Mouse (Mus musculus): ENCODE measurements around the gene Catsperg1. TPM values are rescaled to one million over a fixed set of nuclear protein-coding genes. Genes with fewer than 3 reads are reported as not detected.
"Not testable (repeated sequence)": the region's sequence is repeated elsewhere in the genome, so short reads cannot be mapped to it uniquely, and the experiment has no call there.

Catsperg1 gene
- 0.79 and 1.3 TPM in 2 replicates for total RNA-seq (2017)

GRCm38 (mm10) chr7:29213675-29214082 is at the start of gene Catsperg1:
Catsperg1 (minus strand) TSS chr7:29214035.
- ATAC-seq (replicated peaks in 1 of 2; ENCODE audit: insufficient read depth in 1 of 2, low FRiP score in 2 of 2, low TSS enrichment in 1 of 2, low read depth in 1 of 2, poor library complexity in 2 of 2, severe bottlenecking in 2 of 2), result no peak

- no peak for ATAC-seq (replicated peaks in 1 of 2; ENCODE audit: insufficient read depth in 1 of 2, low FRiP score in 2 of 2, low TSS enrichment in 1 of 2, low read depth in 1 of 2, poor library complexity in 2 of 2, severe bottlenecking in 2 of 2)
Measured at GRCm38 (mm10) chr7:29262151-29262550, 48.3 kb upstream of the Catsperg1 start.

- ATAC-seq (replicated peaks in 1 of 2; ENCODE audit: insufficient read depth in 1 of 2, low FRiP score in 2 of 2, low TSS enrichment in 1 of 2, low read depth in 1 of 2, poor library complexity in 2 of 2, severe bottlenecking in 2 of 2), result no peak
Measured at GRCm38 (mm10) chr7:29259781-29260730, 46.2 kb upstream of the Catsperg1 start.

GRCm38 (mm10) chr7:29257368-29257767 is 43.5 kb upstream of the Catsperg1 start:
- ATAC-seq (replicated peaks in 1 of 2; ENCODE audit: insufficient read depth in 1 of 2, low FRiP score in 2 of 2, low TSS enrichment in 1 of 2, low read depth in 1 of 2, poor library complexity in 2 of 2, severe bottlenecking in 2 of 2), result no peak

DNA sequence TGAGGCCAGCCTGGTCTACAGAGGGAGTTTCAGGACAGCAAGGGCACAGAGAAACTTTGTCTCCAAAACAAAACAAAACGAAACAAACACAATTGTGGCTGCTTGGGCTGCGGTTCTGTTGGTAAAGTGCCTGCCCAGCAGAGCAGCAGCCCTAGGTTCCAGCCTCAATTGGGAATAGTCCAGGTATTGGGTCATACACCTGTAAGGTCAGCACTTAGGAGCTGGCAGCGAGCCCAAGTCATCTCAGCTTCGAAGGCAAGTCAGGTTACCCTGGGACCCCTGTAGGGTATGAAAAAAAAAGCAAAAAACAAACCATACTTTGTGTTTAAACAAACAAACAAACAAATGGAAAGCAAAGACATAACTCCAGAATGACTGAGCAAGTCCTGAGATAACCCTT is 42.0 kb upstream of the Catsperg1 start:
- ATAC-seq (replicated peaks in 1 of 2; ENCODE audit: insufficient read depth in 1 of 2, low FRiP score in 2 of 2, low TSS enrichment in 1 of 2, low read depth in 1 of 2, poor library complexity in 2 of 2, severe bottlenecking in 2 of 2), result no peak

GRCm38 (mm10) chr7:29253842-29254241 is 40.0 kb upstream of the Catsperg1 start:
- ATAC-seq (replicated peaks in 1 of 2; ENCODE audit: insufficient read depth in 1 of 2, low FRiP score in 2 of 2, low TSS enrichment in 1 of 2, low read depth in 1 of 2, poor library complexity in 2 of 2, severe bottlenecking in 2 of 2), result peak; percentile 51 to 72

DNA sequence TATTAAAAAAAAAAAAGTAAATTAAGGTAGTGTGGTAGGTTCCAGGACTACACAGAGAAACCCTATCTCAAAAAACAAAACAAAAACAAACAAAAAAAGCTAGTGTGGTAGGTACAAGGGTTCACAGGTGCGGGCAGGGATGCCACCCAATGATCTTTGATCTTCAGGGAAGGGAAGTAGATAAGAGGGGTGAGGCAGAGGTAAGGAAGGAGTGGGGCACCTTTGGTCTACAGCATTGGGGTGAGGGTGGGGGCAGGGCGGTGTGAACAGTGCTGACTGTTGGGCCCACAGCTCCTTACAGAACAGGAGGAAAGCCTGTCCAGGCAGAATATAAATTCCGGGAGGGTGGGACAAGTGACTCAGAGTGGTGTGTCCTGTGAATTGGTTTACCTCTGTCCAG is 37.3 kb upstream of the Catsperg1 start:
- ATAC-seq (replicated peaks in 1 of 2; ENCODE audit: insufficient read depth in 1 of 2, low FRiP score in 2 of 2, low TSS enrichment in 1 of 2, low read depth in 1 of 2, poor library complexity in 2 of 2, severe bottlenecking in 2 of 2), result no peak

DNA sequence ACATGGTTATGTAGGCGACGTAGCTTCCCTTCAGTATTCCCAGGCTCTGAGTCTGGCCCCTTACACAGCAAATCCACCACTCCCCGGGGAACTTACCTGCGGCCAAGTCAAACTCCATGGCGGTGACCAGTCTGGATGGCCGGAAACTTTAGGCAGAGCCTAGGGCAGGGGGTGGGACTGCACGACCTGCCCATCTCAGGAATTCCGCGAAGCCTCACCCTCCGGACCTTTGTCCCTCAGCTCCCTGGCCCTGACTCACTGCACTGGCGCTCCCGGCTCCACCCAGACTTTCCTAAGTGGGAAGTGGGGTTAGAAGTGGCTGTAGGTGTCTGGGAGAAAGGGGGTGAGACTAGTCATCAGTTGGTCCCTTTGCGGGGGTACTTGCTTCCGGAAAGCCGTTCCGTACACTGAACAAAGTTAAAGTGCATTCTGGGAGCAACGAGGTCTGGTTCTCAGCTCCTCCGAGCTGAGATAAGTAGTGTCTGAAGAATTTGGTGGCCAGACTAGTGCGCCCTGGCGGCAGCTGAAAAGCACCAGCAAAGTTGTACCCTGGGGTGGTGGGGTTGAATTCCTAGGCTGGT is 34.5 kb upstream of the Catsperg1 start, which contains the start of gene 2200002D01Rik:
Gene 2200002D01Rik (minus strand): TSS at position 206 of the 581 bp plus-strand sequence.
- peak in 1 of 2 experiments; percentile 22; a peak in 1 of 4 replicates for ATAC-seq (replicated peaks in 1 of 2; ENCODE audit: insufficient read depth in 1 of 2, low FRiP score in 2 of 2, low TSS enrichment in 1 of 2, low read depth in 1 of 2, poor library complexity in 2 of 2, severe bottlenecking in 2 of 2)

- 0 out of 4 replicates have a peak, but pooled peaks of 1 of the 2 experiments have one; percentile 13 for ATAC-seq (replicated peaks in 1 of 2; ENCODE audit: insufficient read depth in 1 of 2, low FRiP score in 2 of 2, low TSS enrichment in 1 of 2, low read depth in 1 of 2, poor library complexity in 2 of 2, severe bottlenecking in 2 of 2)
Measured at GRCm38 (mm10) chr7:29247706-29248105, 33.9 kb upstream of the Catsperg1 start.

GRCm38 (mm10) chr7:29247314-29247700 is 33.5 kb upstream of the Catsperg1 start:
- peak; percentile 43 to 46; a peak in 1 of 4 replicates for ATAC-seq (replicated peaks in 1 of 2; ENCODE audit: insufficient read depth in 1 of 2, low FRiP score in 2 of 2, low TSS enrichment in 1 of 2, low read depth in 1 of 2, poor library complexity in 2 of 2, severe bottlenecking in 2 of 2)

- ATAC-seq (replicated peaks in 1 of 2; ENCODE audit: insufficient read depth in 1 of 2, low FRiP score in 2 of 2, low TSS enrichment in 1 of 2, low read depth in 1 of 2, poor library complexity in 2 of 2, severe bottlenecking in 2 of 2), result no peak
Measured at GRCm38 (mm10) chr7:29246619-29247313, 32.9 kb upstream of the Catsperg1 start.

GRCm38 (mm10) chr7:29246015-29246414 is 32.2 kb upstream of the Catsperg1 start:
- ATAC-seq (replicated peaks in 1 of 2; ENCODE audit: insufficient read depth in 1 of 2, low FRiP score in 2 of 2, low TSS enrichment in 1 of 2, low read depth in 1 of 2, poor library complexity in 2 of 2, severe bottlenecking in 2 of 2), result no peak

DNA sequence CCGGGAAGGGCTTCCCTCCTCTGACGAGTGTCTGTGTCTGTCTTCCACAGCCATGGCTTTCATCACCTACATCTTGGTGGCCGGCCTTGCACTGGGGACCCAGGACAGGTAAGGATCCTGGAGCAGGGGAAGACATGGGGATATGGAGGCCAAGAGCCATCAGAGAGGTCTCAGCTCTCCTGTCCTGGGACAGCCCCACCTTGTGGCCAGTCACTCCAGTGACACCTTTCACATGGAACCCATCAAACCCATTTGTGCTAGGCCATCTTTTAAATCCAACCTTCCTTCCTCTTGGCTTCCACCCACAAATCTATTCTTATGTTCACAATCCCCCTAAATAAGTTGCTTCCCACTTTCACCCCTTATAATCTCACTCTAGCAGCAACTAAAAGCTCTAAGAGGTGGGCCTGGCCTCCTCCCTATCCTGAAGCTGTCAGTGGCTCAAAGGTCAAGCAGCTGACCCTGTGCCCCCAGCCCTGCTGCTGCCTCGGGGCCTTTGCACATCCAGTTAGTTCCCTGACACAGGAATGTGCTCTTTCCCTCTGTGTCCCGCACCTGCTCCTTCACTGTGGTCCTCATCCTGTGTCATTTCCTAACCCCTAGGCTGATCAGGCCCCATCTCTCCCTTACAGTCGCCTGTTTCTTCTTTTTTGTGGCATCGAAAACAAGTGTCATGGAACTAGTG is 31.0 kb upstream of the Catsperg1 start:
- peak in 1 of 2 experiments; percentile 40; a peak in 1 of 4 replicates for ATAC-seq (replicated peaks in 1 of 2; ENCODE audit: insufficient read depth in 1 of 2, low FRiP score in 2 of 2, low TSS enrichment in 1 of 2, low read depth in 1 of 2, poor library complexity in 2 of 2, severe bottlenecking in 2 of 2)

GRCm38 (mm10) chr7:29238019-29238967 is 24.5 kb upstream of the Catsperg1 start, which contains the start of gene Yif1b:
Yif1b (plus strand) TSS chr7:29238329.
- peak; percentile 91 to 96 for ATAC-seq (replicated peaks in 1 of 2; ENCODE audit: insufficient read depth in 1 of 2, low FRiP score in 2 of 2, low TSS enrichment in 1 of 2, low read depth in 1 of 2, poor library complexity in 2 of 2, severe bottlenecking in 2 of 2)

DNA sequence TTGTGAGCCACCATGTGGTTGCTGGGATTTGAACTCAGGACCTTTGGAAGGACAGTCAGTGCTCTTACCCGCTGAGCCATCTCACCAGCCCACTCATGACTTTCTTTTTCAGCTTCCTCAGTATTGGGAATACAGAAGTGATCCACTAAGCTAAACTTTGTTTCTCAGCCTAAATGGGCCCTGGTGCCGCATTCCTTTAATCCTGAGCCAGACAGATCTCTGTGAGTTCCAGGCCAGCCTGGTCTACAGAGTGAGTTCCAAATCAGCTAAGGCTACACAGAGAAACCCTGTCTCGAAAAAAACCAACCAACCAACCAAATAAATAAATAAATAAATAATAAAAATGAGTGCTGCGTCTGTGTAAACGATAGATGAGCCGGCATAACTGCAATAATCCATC is 23.8 kb upstream of the Catsperg1 start:
- not testable (repeated sequence) for ATAC-seq (replicated peaks in 1 of 2; ENCODE audit: insufficient read depth in 1 of 2, low FRiP score in 2 of 2, low TSS enrichment in 1 of 2, low read depth in 1 of 2, poor library complexity in 2 of 2, severe bottlenecking in 2 of 2)

- no peak for ATAC-seq (replicated peaks in 1 of 2; ENCODE audit: insufficient read depth in 1 of 2, low FRiP score in 2 of 2, low TSS enrichment in 1 of 2, low read depth in 1 of 2, poor library complexity in 2 of 2, severe bottlenecking in 2 of 2)
Measured at GRCm38 (mm10) chr7:29236593-29236992, 22.8 kb upstream of the Catsperg1 start.

Data from hematopoietic stem cell, adult 5-6 weeks (primary cell).